Mouse (Mus musculus): Measurements from ENCODE around the gene 1300017J02Rik.

Gene 1300017J02Rik

GRCm38 (mm10) chr9:103214281-103214680, 90.6 kb downstream of the 1300017J02Rik start:
- DNase-seq (ENCODE audit: extremely low read depth, low read depth, low spot score), result no peak

- DNase-seq (ENCODE audit: extremely low read depth, low read depth, low spot score), result no peak
These were observed 91.3 kb downstream of the 1300017J02Rik start for GRCm38 (mm10) chr9:103213631-103214030.

DNA sequence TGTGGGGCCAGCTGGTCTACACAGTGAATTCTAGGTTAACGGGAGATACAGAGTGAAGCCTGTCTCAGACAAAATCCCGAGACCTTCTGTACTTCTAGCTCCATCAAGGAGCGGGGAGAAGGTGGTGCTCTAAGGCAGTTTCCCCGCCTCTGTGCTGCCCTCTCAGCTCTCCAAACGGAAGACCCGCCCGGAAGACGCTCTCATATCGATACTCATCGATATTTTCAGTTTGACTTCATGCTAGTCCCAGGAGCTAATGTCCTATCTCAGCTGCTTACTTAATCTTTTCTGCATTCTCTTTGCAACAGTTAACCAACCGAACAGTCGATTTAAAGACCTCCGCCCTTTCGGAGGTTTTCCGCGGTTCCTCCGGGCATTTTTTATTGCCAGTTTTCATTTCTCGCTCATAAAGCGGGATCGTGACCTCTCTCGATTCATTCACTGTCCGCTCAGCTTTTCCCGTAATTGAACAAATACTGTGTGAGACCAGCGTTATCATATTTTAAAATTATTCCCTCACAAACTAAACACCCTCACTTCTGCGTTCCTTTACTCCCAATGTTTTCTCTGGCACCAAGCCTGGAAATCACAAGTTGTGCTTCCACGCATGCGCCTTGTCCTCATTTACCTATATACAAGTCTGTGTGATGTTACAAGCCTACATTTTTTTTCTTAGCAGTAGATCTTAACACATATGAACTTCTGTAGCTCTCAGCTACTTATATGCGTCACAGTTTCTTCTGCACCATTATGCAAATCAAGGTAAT, 92.0 kb downstream of the 1300017J02Rik start:
- DNase-seq (ENCODE audit: extremely low read depth, low read depth, low spot score), result no peak

- no peak for DNase-seq (ENCODE audit: extremely low read depth, low read depth, low spot score)
These were observed 96.0 kb downstream of the 1300017J02Rik start for GRCm38 (mm10) chr9:103208802-103209423.

DNA sequence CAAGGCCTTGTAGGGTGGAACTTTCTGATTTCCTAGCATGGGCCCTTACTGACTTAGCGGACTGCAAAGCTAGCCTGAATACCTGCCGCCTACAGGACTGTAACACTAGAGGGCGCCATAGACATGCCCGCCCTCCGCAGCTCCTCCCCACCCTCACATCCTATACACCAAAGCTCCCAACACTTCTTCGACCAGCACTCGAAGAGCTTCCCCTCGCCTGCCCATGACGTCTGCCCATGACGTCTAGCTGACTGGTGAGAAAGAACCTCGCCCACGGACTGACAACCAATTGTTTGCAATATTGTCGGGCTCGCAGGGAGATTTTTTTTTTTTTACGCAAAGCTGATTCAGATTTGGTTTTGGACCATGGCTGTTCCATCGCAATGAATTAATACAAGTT, 97.0 kb downstream of the 1300017J02Rik start:
- no peak for DNase-seq (ENCODE audit: extremely low read depth, low read depth, low spot score)

GRCm38 (mm10) chr9:103205786-103206185, 99.1 kb downstream of the 1300017J02Rik start:
- no peak for DNase-seq (ENCODE audit: extremely low read depth, low read depth, low spot score)

GRCm38 (mm10) chr9:103201561-103202260, 103.2 kb downstream of the 1300017J02Rik start, which contains the start of gene Srprb:
Gene Srprb (minus strand): TSS chr9:103202137.
- peak; percentile 28 for DNase-seq (ENCODE audit: extremely low read depth, low read depth, low spot score)
